Mouse (Mus musculus): Measurements from ENCODE around the gene Hebp1.

Gene Hebp1

DNA sequence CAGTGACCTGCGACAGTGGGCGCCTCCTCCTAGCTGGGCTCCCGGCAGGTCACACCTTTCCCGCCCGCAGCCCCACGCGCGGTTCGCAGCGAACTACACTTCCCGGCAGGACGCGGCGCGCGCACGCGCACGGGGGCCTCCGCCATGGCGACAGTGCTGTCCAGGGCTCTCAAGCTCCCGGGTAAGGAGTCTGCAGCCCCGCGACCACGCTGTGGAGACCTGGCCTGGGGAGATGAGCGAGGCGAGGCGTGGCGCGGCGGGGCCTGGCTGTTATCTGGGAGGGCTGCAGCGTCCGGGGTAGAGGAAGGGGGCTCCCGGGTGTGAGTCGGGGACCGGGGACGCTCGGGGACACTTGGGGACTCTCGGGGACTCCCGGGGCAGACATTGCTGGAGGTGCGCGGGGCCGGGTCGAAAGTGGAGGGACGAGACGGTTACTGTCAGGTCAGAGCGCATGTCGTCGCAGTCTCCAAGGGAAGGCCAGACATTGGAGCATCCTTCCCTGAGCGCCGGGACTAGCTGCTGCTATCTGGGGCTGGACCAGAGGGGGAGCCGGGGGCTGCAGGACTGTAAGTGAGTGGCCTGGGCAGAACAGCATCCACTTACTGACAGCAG is at the start of gene Hebp1, which contains the start of gene Fam234b:
Hebp1 (minus strand) TSS at position 102 of the 612 bp plus-strand sequence.
Fam234b (plus strand) TSS at position 57 of the 612 bp plus-strand sequence.
- in situ Hi-C loops (cut with MboI, MseI) = no loop called here

DNA sequence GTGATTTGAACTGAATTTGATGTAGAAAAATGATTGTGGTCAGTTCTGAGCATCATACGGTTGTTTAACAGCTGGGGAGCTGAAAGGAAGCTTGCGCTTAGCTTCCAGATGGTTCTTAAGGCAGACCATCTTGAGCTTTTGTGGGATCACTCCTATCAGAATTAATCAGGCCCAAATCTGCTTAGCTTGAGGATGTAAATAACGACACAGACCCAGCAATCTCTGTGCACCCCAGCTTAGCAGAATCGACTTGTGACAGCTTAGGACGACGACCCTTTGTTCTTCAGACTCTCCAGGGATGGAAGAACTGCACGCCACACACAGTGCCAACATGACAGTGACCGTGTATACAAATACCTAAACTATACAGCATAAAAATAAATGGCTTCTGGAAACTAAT is 47.8 kb upstream of the Hebp1 start:
- in situ Hi-C loops (cut with MboI, MseI) = no loop called here

DNA sequence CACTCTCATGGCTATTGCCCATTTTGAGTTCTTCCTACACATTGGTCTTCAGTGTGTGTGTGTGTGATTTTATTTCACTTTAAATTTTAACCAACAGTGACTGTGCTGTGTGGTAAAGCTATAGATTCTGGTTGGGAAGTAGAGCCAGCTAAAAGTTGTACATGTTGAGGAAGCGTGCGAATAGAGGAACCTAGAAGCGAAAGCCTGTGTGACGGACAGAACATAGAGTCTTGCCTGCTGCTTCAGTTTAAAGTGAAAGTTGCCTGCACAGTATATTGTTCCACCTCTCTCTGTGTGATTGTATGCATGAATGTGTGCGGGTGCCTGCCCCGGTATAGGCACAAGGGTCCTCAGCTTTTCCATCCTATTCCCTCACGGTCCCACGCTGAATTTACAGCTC is 42.5 kb upstream of the Hebp1 start:
- in situ Hi-C loops (cut with MboI, MseI) = no loop called here

GRCm38 (mm10) chr6:135238211-135238610 is 40.4 kb upstream of the Hebp1 start:
- in situ Hi-C loops (cut with MboI, MseI) = no loop called here

GRCm38 (mm10) chr6:135237326-135237725 is 39.5 kb upstream of the Hebp1 start:
- in situ Hi-C loops (cut with MboI, MseI) = no loop called here

DNA sequence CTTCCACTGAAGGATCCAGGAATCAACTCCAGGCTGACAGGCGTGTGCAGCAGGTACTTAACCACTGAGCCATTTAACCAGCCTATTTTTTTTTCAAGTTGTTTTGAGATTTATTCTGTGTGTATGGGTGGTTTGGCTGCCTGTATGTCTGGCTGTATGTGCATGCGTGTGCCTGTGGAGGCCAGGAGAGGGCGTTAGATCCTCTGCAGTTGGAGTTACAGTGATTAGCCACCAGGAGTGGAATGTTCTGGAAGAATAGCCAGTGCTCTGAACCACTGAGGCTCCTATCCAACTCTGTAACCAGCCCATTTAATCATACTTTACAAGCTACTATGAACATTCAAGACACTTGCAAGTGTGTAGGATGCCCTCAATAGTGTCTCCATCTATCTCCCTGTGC is 38.8 kb upstream of the Hebp1 start:
- in situ Hi-C loops (cut with MboI, MseI) = no loop called here

- in situ Hi-C loops (cut with MboI, MseI) = no loop called here
Observed at GRCm38 (mm10) chr6:135235742-135236141, 37.9 kb upstream of the Hebp1 start.

DNA sequence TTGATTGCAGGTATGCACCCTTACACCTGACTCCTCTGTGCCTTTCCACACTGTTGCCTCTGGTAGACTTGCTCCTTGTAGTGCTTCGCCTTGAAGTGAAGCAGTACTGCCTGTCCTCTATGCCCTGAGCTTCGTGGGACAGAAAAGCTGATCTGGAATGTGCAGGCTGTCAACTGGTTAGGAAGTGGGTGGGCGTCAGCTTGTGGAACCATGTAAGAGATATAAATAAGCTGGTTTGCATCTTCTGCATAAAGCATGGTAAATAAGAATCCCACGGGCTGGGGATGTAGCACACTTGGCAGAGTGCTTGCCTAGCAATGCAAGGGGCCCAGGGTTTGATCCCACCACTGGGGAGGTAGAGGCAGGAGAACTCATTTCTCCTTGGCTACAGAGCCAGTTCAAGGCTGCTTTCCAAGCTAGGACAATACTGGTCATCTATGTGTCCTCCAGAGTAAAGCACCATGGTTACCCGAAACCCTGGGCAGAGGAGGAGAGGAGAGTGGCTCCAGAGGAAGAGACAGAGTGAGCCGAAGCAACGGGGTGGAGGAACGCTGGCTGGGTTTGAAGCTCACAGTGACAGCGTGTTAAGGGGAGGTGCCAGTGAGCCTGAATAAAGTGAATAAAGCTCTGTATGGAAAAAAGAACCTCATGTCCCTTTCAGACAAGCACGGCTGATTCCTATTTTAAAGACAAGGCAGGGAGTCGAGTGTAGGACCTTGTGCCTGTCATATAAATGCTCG is 34.8 kb upstream of the Hebp1 start:
- in situ Hi-C loops (cut with MboI, MseI) = no loop called here

GRCm38 (mm10) chr6:135230586-135230985 is 32.8 kb upstream of the Hebp1 start:
- in situ Hi-C loops (cut with MboI, MseI) = no loop called here

DNA sequence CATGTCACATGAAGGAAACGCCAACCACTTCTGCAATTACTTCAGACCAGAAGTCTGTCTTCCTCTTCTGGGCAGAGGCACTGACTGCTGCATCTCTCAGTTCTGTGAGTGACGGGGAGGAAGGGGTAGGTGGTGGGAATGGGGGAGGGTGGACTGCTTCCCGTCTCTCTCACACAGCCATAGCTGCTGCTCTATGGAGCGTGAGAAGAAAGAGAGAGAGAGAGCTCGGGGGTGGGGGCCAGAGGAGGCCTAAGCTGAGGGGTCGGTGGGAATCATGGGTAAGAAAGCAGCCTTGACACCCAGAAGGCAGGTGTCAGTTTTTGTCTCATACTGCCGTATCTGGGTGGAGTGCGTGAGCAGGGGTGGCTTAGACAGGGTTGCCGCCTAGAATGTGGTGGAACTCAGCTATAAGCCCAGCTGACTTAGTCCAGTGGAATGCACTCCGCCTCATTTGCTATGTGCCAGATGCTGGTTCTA is 30.7 kb upstream of the Hebp1 start:
- in situ Hi-C loops (cut with MboI, MseI) = no loop called here

DNA sequence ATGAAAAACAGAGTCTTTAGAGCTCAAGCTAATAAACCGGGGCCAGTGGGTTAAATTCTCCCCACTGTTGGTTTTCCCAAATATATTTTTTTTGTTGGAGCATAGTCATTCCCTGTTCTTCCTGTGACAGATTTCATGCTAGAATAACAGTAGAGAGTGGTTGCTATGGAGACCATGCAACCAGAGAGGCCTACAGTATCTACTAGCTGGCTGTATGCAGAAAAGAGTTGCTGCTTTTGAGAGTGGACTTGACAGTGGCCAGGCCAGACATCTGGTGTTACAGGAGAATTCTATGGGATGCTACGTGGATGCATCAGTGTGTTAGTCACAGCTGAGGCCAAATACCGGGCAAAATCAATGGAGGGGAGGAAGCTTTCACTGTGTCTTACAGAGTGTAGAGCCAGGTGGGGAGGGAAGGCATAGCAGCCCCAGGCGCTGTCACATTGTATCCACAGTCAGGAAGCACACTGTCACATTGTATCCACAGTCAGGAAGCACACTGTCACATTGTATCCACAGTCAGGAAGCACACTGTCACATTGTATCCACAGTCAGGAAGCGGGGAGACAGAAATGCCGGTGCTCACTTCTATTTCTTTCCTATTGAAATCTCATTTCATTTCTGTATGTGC is 26.1 kb upstream of the Hebp1 start:
- in situ Hi-C loops (cut with MboI, MseI) = no loop called here

GRCm38 (mm10) chr6:135219916-135220315 is 22.1 kb upstream of the Hebp1 start:
- in situ Hi-C loops (cut with MboI, MseI) = no loop called here

DNA sequence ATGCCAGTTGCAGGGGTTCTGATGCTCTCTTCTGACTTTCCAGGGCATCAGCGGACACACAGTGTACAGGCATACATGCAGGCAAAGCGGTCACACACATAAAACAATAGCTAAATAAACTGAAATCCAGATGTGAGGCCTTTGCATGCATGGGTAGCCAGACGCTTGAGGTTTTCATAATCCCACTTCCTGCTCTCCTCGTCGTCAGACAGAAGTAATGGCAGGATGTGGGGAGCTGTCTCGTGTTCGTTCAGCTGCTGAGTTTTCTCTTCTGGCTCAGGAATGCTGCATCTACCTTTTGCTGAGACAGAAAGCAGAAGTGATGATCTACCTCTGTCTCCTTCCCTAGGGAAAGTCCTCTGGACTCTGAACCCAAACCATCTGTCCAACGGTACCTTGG is 20.5 kb upstream of the Hebp1 start:
- in situ Hi-C loops (cut with MboI, MseI) = no loop called here

- in situ Hi-C loops (cut with MboI, MseI) = no loop called here
Observed at GRCm38 (mm10) chr6:135212666-135213065, 14.8 kb upstream of the Hebp1 start.

- in situ Hi-C loops (cut with MboI, MseI) = no loop called here
Observed at GRCm38 (mm10) chr6:135211169-135211568, 13.3 kb upstream of the Hebp1 start.

DNA sequence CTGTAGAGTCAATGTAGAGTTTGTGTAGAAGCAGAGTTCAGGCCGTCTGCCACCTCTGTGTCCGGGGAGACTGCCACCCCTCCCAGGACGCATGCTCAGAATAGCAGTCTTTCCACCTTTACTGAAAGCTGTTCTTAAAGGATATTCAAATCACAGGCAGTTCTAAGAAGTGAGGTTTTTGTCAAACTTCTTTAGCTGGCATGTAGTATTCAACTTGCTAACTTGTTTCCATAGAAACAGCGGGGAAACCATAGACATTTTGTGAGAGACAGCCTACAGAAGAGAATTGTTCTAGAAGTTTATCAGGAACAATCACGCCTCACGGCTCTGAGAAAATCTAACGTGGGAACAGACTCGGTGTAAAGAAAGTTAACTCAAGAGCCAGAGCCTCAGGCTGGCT is 9.1 kb upstream of the Hebp1 start:
- in situ Hi-C loops (cut with MboI, MseI) = loop anchor here (10.0 kb wide), 1 partner anchor 1208 kb away; the partner anchor contains the start of gene E330021D16Rik

GRCm38 (mm10) chr6:135205802-135206201 is 8.0 kb upstream of the Hebp1 start:
- in situ Hi-C loops (cut with MboI, MseI) = loop anchor here (10.0 kb wide), 1 partner anchor 1209 kb away; the partner anchor contains the start of gene E330021D16Rik

DNA sequence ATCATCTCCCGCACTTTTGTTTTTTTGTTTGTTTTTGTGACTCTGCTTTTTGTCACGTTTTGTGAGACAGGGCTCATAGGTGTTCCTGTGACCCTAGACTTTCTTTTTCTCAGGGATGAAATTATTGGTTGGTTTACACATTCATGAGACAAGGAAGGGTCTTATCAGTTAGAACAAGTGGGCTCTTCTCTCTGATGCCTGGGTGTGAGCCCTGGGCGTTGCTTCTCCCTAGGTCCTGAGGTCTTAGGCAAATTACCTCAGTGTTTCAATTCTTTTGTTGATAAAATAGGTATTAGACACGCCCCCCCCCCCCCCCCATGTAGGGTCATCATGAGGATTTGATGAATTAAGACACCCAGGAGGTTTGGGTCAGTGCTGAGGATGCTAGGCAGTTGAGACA is 7.0 kb upstream of the Hebp1 start:
- in situ Hi-C loops (cut with MboI, MseI) = loop anchor here (10.0 kb wide), 1 partner anchor 1210 kb away; the partner anchor contains the start of gene E330021D16Rik

- in situ Hi-C loops (cut with MboI, MseI) = loop anchor here (10.0 kb wide), 1 partner anchor 1211 kb away; the partner anchor contains the start of gene E330021D16Rik
Observed at GRCm38 (mm10) chr6:135203737-135204136, 5.9 kb upstream of the Hebp1 start.

GRCm38 (mm10) chr6:135202668-135203067 is 4.8 kb upstream of the Hebp1 start:
- in situ Hi-C loops (cut with MboI, MseI) = loop anchor here (10.0 kb wide), 1 partner anchor 1212 kb away; the partner anchor contains the start of gene E330021D16Rik

DNA sequence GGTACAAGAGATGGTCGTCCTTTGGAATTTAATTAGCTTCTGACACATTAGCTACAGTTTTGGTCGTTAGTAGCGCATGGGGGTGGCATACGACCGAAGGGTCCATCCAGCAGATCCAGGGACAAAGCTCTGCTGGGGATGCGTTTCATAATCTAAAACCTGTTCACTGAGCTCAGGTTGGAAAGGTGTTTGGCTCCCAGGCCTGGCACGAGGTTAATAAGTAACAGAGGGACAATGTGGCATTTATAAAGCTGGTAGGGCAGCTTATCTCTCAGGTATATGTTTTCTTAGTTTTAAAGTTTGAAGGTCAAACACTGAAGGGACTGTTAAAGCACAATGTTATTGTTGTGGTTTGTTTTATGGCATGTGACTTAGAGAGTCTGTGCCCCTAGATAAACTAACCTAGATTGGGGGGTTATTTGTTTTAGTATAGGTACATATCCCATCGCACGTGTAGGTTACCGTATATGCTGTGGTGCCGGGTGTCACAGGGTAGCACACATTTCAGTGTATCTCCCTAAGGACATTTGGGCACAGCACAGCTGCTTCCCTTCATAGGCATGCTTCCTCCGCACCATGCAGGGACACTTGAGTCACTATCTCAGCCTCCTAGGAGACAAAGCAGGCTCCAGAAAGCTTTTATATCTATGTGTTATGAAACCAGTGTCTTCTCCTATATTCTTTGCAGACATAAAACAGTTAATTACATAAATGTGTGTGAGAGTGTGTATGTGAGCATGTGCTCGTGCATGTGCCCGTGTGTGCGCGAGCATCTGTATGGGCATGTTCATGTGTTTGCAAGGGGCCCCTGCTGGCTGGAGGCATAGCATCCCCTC is 2.5 kb upstream of the Hebp1 start:
- in situ Hi-C loops (cut with MboI, MseI) = loop anchor here (10.0 kb wide), 1 partner anchor 1214 kb away; the partner anchor contains the start of gene E330021D16Rik
